Mouse (Mus musculus): ENCODE results near the gene Esrrb. TPM values are rescaled to one million over a fixed set of nuclear protein-coding genes. Genes with fewer than 3 reads are reported as not detected.

Gene Esrrb
- polyA plus RNA-seq, 1 experiment from 2014 or later = 0.74 TPM

DNA sequence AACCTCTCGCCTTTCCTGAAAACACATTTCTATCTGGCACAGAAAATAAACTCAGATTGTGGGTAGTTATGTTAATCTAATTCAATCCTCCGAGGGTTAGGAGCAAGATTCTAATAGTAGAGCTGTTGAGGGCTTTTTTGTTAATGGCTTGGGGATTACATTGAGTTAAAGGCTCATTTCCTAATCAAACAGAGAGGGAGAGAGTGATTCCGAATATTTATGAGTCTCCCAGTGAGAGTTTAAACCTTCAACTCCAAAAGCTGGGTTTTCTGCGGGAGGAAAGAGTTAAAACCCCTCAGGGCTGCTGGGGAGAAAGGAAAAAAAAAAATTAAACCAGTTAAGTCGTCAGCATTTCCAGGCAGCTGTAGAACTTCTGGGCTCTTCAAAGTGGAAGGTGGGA lies 3.8 kb downstream of the Esrrb start:
- Histone ChIP-seq H3K9ac (no peak overlapping the region), H3K4me3 (no peak overlapping the region), H3K4me2 (replicated peaks) (peak overlapping the region; percentile 32; the same call in 1 of the 2 replicates), H3K4me1 (peaks cover 54% of the 10 kb centered on the region), H3K9me3 (no peaks in the 10 kb centered on the region), H3K36me3 (no peaks in the 10 kb centered on the region), H3K27me3 (peaks cover 25% of the 10 kb centered on the region; the same call in 1 of the 2 replicates), H3K27ac (no peak overlapping the region; the same call in 1 of the 2 replicates)
- no peak for ATAC-seq (ENCODE audit: low FRiP score, low read depth)
- WGBS = 7% methylated on average over 5 of the region's 5 CpGs

DNA sequence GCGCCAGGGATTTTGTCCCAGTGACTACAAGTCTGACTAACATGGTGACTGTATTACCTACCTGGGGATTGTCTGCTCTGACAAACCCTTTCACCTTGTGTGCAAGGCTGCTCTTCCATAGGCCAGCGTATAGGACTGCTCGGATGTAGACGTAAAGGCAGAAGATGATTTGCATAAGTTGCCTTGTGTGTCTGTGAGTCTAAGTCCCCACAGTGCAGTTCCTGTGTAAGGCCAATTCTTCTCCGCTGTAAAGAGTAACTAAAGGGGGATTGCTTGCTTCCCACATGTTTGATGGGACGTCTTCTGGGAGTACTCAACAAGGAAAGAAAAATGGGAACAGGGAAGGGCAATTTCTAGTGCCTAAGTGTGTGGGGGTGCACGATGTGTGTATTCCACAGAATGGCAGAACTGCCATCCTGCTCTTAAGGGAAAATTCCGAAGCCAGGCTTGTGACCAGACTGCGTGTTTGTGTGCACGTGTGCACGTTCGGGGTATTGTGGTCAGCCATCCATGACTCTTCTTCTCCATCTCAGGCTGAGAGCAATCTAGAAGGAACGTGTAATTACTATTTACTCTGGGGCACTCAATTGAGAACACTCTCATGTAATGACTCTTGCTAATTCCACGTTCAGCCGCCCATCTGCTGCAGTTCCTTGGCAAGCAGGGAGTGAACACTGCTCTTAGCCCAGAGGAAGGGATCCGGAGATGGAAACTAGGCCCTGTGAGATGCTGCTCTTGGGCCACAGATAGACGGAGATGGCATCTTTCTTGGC lies 9.9 kb downstream of the Esrrb start:
- Histone ChIP-seq H3K4me2 (replicated peaks) (no peak overlapping the region), H3K36me3 (no peaks in the 10 kb centered on the region), H3K27me3 (peaks cover 21% of the 10 kb centered on the region; the same call in 1 of the 2 replicates), H3K4me1 (peaks cover 7% of the 10 kb centered on the region), H3K9ac (no peak overlapping the region), H3K27ac (no peak overlapping the region), H3K4me3 (no peak overlapping the region), H3K9me3 (no peaks in the 10 kb centered on the region)
- WGBS = 81% methylated on average over 17 of the region's 17 CpGs
- no peak for ATAC-seq (ENCODE audit: low FRiP score, low read depth)

DNA sequence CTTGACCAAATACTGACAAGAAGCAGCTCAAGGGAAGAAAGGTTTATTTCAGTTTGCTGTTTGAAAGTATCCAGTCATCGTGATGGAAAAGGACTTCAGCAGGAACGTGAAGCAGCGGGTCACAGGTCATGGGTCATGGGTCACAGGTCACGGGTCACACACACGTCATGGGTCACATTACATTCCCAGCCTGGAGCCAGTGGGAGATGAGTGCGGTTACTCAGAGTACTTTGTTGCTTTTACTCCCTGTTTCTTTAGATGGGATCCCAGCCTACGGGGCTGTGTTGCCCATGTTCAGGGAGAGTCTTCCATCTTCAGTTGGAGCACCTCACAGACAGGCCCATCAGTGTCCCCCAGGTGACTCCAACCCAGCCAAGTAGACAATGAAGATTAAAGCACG lies 13.4 kb downstream of the Esrrb start:
- WGBS = 56% methylated on average over 8 of the region's 8 CpGs

DNA sequence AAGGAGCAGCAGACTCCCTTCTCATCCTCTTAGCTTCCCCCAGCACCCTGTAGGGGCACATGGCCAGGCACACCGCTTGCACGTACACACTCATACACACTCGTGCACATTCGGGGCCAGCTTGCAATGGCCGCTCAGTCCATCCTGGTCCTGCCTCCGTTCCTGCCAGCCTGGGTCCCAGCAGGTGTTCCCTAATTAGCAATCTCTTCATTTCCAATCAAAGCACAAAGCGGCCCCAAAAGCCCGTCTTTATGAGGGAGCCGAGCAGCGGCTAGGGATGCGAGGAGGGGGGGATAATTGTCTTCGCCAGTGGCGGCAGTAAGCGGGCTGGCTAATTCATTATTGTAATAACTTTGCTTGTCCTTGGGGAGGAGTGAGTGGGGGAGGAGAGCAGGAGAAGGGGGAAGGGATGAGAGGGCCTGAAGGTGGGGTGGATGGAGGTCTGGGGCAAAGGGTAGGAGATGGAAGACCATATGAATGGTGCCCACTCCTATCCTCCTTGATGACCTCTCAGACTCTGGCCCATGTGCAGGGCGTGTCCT lies 18.8 kb downstream of the Esrrb start:
- WGBS = 6% methylated on average over 15 of the region's 15 CpGs
- ATAC-seq (ENCODE audit: low FRiP score, low read depth) = no peak
- peaks cover 15% of the 10 kb centered on the region for H3K4me1 ChIP-seq
- H3K4me3 ChIP-seq = no peak overlapping the region
- no peak overlapping the region for H3K27ac ChIP-seq
- H3K36me3 ChIP-seq = no peaks in the 10 kb centered on the region
- H3K4me2 ChIP-seq (replicated peaks) = peak overlapping the region; percentile 44
- peaks cover 38% of the 10 kb centered on the region for H3K27me3 ChIP-seq
- H3K9ac ChIP-seq = no peak overlapping the region
- H3K9me3 ChIP-seq = no peaks in the 10 kb centered on the region

More for the DNA sequence above, 13.4 kb downstream of the Esrrb start:
- no peak for ATAC-seq (ENCODE audit: low FRiP score, low read depth)
- H3K9me3 ChIP-seq = no peaks in the 10 kb centered on the region
- H3K9ac ChIP-seq = no peak overlapping the region
- no peak overlapping the region for H3K4me3 ChIP-seq
- peaks cover 12% of the 10 kb centered on the region for H3K27me3 ChIP-seq
- H3K36me3 ChIP-seq = no peaks in the 10 kb centered on the region
- peaks cover 9% of the 10 kb centered on the region for H3K4me1 ChIP-seq
- H3K27ac ChIP-seq = no peak overlapping the region
- H3K4me2 ChIP-seq (replicated peaks) = no peak overlapping the region

DNA sequence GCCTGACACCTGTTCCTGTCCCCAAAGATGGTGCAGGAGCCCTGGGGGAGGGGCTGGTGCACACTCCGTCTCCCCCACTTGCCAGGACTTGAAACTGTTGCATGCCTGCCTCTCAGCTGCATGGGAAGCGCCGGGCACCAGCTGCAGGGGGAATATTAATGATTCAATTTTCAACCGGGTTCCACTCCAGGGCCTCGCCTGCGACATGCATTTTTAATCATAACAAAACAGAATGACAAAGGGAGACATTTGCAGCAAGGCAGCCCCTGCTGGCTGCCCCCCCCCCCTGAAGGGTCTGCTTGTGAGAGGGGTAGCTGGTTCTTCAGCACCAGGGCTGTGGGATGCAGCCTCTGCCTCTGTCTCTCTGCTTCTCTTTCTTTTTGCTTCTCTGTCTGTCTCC lies 22.9 kb downstream of the Esrrb start:
- Histone ChIP-seq H3K9ac (no peak overlapping the region; the same call in 1 of the 2 replicates), H3K4me2 (replicated peaks) (no peak overlapping the region), H3K9me3 (no peaks in the 10 kb centered on the region), H3K4me1 (peaks cover 15% of the 10 kb centered on the region), H3K36me3 (no peaks in the 10 kb centered on the region), H3K27me3 (peaks cover 29% of the 10 kb centered on the region), H3K27ac (no peak overlapping the region), H3K4me3 (no peak overlapping the region)
- WGBS = 16% methylated on average over 6 of the region's 6 CpGs
- ATAC-seq (ENCODE audit: low FRiP score, low read depth) = no peak

DNA sequence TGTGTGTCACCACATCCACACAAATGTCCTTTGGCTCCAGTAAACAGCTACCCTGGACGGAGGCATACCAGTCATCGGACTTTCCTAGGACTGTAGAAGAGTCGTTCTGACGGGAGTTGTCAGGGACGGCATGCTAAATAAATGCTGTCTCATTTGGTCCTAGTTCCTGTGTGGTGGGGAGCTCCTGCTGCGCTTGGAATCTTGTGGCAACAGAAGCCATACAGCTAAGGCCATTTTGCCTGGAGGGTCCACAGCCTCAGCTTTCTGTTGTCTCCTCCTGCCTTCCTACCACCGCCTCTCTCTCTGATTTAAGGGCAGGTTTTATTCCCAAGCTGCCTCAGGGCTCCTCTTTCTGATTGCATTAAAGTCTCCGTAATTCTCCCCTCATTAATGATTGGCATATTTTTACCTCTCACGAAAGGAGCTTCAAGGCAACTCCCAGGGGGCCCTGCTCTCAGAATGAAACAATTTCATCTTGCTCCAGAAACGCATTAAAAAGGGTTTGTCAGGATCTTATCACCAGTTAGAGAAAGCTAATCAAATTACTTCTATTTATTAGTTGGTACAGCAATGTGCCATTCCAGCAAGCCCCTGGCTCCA lies 26.9 kb downstream of the Esrrb start:
- Histone ChIP-seq H3K4me2 (replicated peaks) (no peak overlapping the region), H3K9ac (no peak overlapping the region), H3K36me3 (no peaks in the 10 kb centered on the region), H3K9me3 (no peaks in the 10 kb centered on the region), H3K27me3 (no peaks in the 10 kb centered on the region), H3K27ac (no peak overlapping the region), H3K4me3 (no peak overlapping the region), H3K4me1 (0 out of 2 replicates have a peak, but pooled peaks cover 3% of the 10 kb centered on the region)
- ATAC-seq (ENCODE audit: low FRiP score, low read depth) = no peak
- 45% methylated on average over 10 of the region's 10 CpGs for WGBS

DNA sequence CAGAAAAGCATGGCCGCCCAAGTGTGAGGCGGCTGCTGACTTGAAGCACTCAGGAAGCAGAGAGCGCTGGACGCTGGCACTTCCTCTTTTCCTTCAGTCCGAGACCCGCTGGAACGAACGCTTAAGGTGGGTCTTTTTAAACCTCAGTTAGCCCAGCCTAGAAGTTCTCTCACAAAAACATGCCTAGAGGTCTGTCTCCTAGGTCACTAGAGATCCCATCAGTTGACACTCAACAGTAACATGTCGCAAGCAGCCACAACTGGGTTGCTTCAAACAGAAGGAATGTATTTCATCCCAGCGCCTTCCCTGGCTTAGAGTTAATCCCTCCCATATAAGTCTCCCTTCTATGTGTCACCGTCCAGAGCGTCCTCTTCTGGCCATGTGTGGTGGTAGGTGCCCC lies 33.9 kb downstream of the Esrrb start:
- no peak overlapping the region for H3K4me3 ChIP-seq
- no peak overlapping the region for H3K9ac ChIP-seq
- WGBS = 80% methylated on average over 12 of the region's 12 CpGs
- H3K27ac ChIP-seq = no peak overlapping the region
- no peaks in the 10 kb centered on the region for H3K36me3 ChIP-seq
- H3K9me3 ChIP-seq = no peaks in the 10 kb centered on the region
- no peaks in the 10 kb centered on the region for H3K4me1 ChIP-seq
- no peaks in the 10 kb centered on the region for H3K27me3 ChIP-seq
- no peak overlapping the region for H3K4me2 ChIP-seq (replicated peaks)
- ATAC-seq (ENCODE audit: low FRiP score, low read depth) = no peak

DNA sequence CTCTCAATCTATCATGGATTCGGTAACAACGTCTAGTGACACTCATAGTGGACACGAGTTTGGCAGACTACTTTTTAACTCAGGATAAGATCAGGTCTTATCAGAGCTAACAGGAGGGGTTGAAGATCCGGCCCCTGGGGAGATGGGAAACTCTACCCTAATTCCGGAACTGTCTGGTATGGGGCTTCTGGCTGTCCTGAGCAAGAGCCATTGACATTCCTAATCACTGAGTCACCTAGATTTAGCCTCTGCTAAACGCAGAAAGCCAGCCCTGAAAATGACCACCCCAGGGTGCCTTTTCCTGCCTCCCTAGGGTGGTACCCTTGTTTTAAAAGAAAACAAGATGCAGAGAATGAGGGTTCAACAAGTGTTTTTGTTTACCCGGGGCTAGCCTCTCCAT lies 34.4 kb downstream of the Esrrb start:
- 54% methylated on average over 7 of the region's 7 CpGs for whole genome bisulfite sequencing
- Histone ChIP-seq H3K27me3 (no peaks in the 10 kb centered on the region), H3K9ac (no peak overlapping the region)

DNA sequence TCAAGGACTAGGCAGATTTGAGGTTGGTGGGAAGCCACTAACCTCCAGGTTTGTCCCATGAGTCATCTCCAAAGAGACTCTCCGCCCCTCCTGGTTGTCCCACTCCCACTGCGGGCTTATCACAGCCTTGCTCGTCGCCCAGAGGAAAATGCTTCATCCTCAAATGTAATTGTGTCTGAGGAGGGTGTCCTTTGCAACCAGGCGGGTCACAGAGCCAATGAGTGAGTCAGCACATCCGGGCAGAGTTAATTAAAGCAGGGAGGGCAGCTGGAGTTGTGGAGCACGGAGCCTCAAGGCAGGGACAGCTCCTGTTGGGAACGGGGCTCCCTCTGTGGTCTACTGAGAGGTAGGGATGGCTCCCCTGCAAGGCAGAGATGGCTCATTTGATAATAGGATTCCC lies 37.8 kb downstream of the Esrrb start:
- Histone ChIP-seq H3K9me3 (no peaks in the 10 kb centered on the region), H3K27me3 (peaks cover 15% of the 10 kb centered on the region), H3K27ac (no peak overlapping the region), H3K36me3 (no peaks in the 10 kb centered on the region), H3K9ac (no peak overlapping the region), H3K4me3 (no peak overlapping the region), H3K4me2 (replicated peaks) (no peak overlapping the region), H3K4me1 (no peaks in the 10 kb centered on the region)
- no peak for ATAC-seq (ENCODE audit: low FRiP score, low read depth)
- 21% methylated on average over 8 of the region's 8 CpGs for WGBS

More for the DNA sequence above, 34.4 kb downstream of the Esrrb start:
- Histone ChIP-seq H3K4me3 (no peak overlapping the region), H3K27ac (no peak overlapping the region), H3K9me3 (no peaks in the 10 kb centered on the region), H3K4me2 (replicated peaks) (no peak overlapping the region), H3K4me1 (no peaks in the 10 kb centered on the region), H3K36me3 (no peaks in the 10 kb centered on the region)
- no peak for ATAC-seq (ENCODE audit: low FRiP score, low read depth)

DNA sequence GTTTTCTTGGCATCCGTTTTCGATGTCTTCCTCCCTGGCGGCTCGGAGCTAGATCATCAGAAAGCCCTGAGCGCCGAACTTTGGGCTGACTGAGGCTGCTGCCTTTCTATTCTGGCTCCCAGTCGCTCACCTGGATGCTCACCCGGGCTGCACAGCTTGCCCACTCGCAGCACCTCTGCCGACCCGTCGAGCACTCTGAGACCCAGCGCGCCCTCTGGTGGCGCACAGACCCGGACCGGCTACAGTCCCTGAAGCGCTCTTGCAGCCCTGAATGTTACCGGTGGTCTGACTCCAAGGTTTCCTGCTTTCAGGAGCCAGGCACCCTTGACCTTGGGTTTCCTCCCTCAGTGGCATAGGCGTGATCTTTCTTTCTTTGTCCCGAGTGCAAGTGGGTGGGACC lies 41.8 kb downstream of the Esrrb start:
- Histone ChIP-seq H3K27me3 (peaks cover 22% of the 10 kb centered on the region), H3K4me1 (no peaks in the 10 kb centered on the region), H3K27ac (no peak overlapping the region), H3K9ac (no peak overlapping the region), H3K9me3 (no peaks in the 10 kb centered on the region), H3K36me3 (no peaks in the 10 kb centered on the region), H3K4me2 (replicated peaks) (peak overlapping the region; percentile 53), H3K4me3 (no peak overlapping the region)
- WGBS = 9% methylated on average over 21 of the region's 21 CpGs
- no peak for ATAC-seq (ENCODE audit: low FRiP score, low read depth)

DNA sequence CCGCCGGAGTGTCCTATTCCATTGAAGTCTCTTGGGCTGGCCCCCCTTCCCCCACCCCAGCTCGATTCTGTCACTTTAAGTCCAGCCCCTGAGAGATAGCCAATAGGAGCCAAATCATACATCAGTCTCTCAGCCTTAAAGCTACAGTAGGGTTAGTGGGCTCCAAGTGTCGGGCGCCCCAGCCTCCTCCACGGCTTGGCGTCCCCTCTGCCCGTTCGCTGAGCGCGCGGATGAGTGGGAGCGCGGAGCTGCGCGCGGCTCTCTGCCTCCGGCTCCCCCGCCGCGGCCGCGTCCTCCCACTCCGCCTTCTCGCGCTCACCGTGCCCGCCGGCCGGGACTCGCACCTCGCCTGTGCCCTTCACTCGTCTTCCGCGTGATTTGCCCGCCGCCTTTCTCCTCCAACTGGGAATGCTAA lies 60.6 kb downstream of the Esrrb start:
- no peak overlapping the region for H3K27ac ChIP-seq
- peaks cover 90% of the 10 kb centered on the region for H3K27me3 ChIP-seq
- no peaks in the 10 kb centered on the region for H3K36me3 ChIP-seq
- under 1% methylated on average over 37 of the region's 37 CpGs for WGBS
- peak overlapping the region; percentile 56 for H3K9ac ChIP-seq
- ATAC-seq (ENCODE audit: low FRiP score, low read depth) = peak; percentile 61
- H3K4me1 ChIP-seq = peaks cover 13% of the 10 kb centered on the region
- no peaks in the 10 kb centered on the region for H3K9me3 ChIP-seq
- H3K4me2 ChIP-seq (replicated peaks) = peak overlapping the region; percentile 81
- peak overlapping the region; percentile 48 for H3K4me3 ChIP-seq

DNA sequence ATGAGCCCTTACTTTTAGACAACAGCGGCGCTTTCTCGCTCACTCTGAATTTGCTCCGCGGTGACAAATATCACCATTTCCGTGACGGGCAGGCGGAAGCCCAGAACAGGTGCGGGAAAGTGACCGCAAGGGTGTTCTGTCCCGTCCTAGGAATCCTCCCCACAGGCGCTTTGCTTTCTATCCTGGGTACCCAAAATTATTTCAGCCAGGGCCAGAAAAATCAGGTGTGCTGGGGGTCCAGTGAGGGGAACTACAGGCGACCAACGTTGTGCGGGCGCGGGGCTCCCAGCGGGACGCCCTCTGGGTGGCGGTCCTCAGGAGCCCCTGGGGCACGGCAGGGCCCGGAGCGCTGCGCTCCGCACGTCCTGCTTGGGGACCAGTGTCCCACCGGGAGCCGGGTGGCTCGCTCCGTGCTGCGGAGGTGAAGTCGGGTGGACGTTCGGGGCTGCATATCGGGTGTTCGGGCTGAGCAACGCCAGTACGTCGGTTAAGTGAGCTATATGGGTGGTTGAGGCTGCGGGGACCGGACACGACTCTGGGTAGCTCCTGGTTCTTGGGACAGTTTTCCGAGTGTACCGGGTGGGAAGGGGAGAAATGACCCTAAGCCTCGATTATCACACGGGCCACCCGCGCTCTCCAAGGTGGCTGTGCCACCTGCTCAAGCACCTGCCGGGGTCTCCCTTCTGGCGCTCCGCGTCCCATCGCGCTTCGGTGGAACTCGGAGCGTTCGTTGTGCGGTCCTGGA lies 61.4 kb downstream of the Esrrb start:
- ATAC-seq (ENCODE audit: low FRiP score, low read depth) = no peak
- H3K4me1 ChIP-seq = peaks cover 13% of the 10 kb centered on the region
- WGBS = 2% methylated on average over 59 of the region's 59 CpGs

More for the DNA sequence above, 61.4 kb downstream of the Esrrb start:
- Histone ChIP-seq H3K9me3 (no peaks in the 10 kb centered on the region), H3K27ac (no peak overlapping the region), H3K4me2 (replicated peaks) (peak overlapping the region; percentile 81), H3K27me3 (peaks cover 99% of the 10 kb centered on the region), H3K36me3 (no peaks in the 10 kb centered on the region), H3K4me3 (peak overlapping the region; percentile 48), H3K9ac (peak overlapping the region; percentile 56; the same call in 1 of the 2 replicates)

Measured in limb, embryonic 13.5 days (tissue).